Mouse (Mus musculus) E14TG2a.4 (cell line): ENCODE measurements at regions not wholly inside any gene's neighbourhood (a gene's known extent, or its start where the extent isn't known, plus 50 kb on each side); places are given as distances from the start of the nearest gene placed in this dataset.

ENCODE experiments used
- CTCF ChIP-seq: conservative IDR thresholded peaks from 2 replicates; pipeline ENCODE4 v1.5.1; 2014; ENCODE audit warnings: low read length
- POU5F1 ChIP-seq: IDR thresholded peaks from 2 replicates; pipeline ENCODE4 v1.6.1; 2014; ENCODE audit warnings: low read length, borderline replicate concordance

DNA sequence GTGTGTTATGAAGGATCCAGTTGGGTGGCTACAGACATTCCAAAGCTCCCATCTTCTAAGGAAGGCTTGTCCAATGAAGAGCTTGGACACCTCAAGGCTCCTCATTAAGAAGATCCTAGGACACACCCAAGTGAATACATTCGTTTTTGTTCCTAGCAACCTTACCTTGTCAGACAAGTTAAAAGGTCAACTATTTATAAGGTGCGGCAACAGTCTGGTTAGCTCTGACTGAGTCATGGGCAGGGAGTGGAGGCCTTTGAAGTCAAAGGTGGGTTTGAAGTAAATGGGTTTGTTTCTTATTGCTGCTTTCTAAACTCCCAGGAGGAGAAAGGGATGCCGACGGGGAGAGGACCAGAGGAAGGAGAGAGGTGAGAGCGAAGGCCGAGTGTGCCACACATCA lies 1167.1 kb upstream of the Gulo start:
- TF ChIP-seq POU5F1 (no peak), CTCF (no peak)
